Mouse (Mus musculus): ENCODE measurements around the gene Gas2l1.
"Not testable (repeated sequence)": the region's sequence is repeated elsewhere in the genome, so short reads cannot be mapped to it uniquely, and the experiment has no call there.

Gas2l1 gene

GRCm38 (mm10) chr11:5065056-5065821 lies at the start of gene Gas2l1:
Gas2l1 (minus strand) TSS chr11:5065327.
- peak; percentile 80 to 86 for DNase-seq (ENCODE audit: low spot score in 2 of 2)

GRCm38 (mm10) chr11:5113645-5114044 lies 48.5 kb upstream of the Gas2l1 start:
- DNase-seq (ENCODE audit: low spot score in 2 of 2), result no peak

DNA sequence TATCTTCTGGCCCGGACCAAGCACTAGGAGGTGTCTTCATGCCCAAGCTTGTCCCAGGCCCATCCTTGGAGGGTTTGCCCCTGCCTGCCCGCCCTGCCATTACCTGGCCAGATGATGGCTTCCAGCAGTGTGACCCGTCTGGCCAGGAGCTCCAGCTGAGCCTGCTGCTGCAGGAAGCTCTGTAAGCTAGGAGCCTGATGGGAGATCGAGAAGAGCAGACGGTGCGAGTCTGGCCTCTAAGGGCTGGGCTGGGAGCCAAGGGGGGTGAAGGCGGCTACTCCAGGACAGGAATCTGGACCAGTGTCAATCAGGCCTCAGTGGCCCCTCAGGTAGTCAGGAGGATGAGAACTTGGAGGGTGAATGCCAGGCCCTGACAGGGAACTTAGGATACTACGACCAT lies 44.3 kb upstream of the Gas2l1 start:
- no peak for DNase-seq (ENCODE audit: low spot score in 2 of 2)

DNA sequence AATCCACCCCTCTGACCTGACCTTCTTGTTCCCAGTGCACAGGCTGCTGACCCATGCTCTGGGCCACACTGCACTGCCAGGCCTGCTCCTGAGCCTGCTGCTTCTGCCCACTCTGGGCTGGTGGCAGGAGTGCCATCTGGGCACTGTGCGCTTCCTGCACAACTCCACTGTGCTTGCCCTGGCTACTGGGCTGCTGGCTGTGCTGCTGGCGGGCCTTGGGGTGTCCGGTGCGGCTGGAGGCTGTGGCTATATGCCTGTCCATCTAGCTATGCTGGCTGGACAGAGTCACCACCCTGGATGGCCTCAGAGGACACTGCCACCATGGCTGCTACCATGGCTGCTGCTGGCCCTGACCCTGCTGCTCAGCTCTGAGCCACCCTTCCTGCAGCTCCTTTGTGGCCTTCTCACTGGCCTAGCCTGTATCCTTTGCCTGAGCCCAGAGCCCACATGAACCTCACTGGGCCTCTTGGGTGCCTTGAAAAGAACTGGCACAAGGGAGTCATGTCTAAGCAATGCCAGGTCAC lies 38.9 kb upstream of the Gas2l1 start:
- DNase-seq (ENCODE audit: low spot score in 2 of 2), result no peak

DNA sequence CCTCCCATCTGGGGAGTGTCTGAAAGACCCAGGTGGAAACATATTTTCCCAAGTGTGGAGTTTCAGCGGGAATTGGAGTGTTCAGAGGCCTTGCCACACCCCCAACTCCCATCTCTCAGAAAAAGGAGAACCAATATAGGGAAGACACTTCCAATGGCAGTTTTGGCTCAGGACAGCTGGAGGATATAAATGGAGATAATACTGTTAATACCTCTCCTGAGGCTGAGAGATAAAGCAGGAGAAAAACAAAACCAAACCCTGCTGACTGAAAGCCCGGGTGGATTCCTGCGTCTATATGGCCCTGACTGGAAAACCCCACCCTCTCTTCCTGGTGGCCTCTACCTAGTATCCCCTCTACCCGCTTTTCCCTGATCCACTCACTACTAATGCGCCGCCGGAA lies 37.3 kb upstream of the Gas2l1 start:
- no peak for DNase-seq (ENCODE audit: low spot score in 2 of 2)

DNA sequence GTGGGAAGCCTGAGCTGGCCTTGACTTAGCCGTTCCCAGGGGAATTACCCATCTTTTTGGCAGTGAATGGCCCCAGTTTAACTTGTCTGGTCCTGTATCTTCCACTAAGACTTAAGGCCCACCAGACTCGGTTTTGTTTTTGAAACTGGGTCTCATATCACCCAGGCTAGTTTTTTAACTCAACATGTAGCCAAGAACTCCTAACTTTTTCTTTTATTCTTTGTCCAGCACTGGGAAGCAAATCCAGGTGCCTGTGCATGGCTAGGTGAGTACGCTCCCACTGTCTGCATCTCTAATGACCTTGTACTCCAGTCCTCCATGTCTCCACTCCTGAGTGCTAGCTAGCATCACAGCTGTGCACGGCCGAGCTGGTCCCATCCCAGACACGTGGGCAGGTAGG lies 36.5 kb upstream of the Gas2l1 start:
- DNase-seq (ENCODE audit: low spot score in 2 of 2), result no peak

GRCm38 (mm10) chr11:5100801-5101200 lies 35.7 kb upstream of the Gas2l1 start:
- no peak for DNase-seq (ENCODE audit: low spot score in 2 of 2)

- DNase-seq (ENCODE audit: low spot score in 2 of 2), result no peak
These were observed 35.2 kb upstream of the Gas2l1 start for GRCm38 (mm10) chr11:5100283-5100682.

DNA sequence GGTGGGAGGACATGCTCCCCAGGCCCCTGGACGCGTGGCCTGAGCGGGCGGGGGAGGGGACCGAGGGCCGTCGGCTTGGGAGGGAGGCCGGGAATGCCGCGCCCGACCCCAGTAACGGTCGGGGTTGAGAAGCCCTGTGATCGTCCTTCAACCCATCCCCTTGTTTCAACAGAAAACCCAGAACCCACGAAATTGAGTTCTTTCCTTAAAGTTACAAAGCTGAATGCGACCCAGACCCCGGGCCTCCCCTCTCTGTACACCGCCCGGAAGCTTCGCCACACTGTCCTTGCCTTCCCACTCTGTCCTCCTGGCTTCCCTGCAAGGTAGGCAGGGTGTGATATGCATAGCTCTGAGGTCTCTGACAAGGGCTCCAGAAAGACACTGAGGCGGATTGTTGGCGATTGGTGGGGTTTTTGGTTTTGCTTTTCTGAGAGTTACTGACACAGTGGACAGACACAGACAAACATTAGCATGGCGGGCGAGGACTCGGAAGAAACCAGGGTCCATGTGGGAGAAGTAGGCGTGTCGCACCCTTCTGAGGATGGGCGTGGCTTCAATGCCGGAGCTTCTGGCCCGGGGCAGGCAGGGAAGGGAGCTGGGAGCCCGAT lies 34.6 kb upstream of the Gas2l1 start:
- peak; percentile 84 to 88 for DNase-seq (ENCODE audit: low spot score in 2 of 2)

GRCm38 (mm10) chr11:5098736-5099542 lies 33.8 kb upstream of the Gas2l1 start, which contains the start of the genes Rhbdd3 and Ewsr1:
Rhbdd3 (plus strand) TSS chr11:5098926.
Ewsr1 (minus strand) TSS chr11:5099266.
- DNase-seq (ENCODE audit: low spot score in 2 of 2), result peak; percentile 98 to 100

DNA sequence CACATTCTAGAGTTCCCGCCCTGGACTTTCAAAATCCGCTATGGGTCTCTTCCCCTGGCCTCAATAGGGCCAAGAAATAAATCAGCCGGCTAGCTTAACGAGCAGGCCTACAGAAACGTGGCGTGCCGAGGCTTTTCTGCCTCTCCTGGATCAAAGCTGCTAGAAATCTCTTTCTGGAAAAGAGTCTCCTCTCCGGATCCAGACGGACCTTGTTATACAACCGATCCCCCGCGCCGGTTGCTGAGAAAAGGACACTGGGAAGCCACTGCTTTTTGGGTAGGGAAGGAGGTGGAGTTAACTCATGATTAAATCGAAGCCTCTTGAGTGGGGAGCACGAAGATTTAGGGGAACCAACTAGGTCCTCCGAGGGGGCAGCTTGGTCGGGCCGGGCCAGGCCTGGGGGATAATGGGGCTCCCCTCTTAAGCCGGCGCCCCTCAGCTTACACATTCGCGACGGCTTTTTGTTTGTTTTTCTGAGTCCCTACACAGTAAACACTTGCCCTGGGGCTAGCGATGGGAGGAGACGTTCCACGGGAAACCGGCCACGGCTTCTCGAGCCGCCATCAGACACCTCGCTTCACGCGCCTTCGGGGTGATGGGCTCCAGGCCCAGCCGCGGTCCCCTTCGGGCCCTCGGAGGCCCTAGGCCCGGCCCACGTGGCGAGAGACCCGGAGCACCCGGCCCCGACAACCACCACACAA lies 33.1 kb upstream of the Gas2l1 start:
- peak; percentile 54 to 79 for DNase-seq (ENCODE audit: low spot score in 2 of 2)

GRCm38 (mm10) chr11:5096480-5097020 lies 31.4 kb upstream of the Gas2l1 start:
- DNase-seq (ENCODE audit: low spot score in 2 of 2), result no peak

DNA sequence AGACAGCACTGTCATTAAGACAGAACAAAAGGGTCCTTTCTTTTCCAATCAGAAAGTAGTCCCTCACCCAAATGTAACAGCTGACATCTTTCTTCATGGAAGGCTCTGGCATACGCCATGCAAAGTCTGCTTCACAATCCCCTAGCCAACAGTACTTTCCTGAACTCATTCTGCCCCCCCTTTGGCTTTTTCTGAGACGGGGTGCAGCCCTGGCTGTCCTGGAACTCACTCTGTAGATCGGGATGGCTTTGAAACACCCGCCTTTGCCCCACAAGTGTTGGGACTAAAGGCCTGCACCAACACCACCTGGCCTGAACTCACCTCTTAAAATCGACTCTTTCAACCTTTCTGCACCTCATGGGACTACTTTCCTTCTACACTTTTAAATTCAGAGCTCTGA lies 30.8 kb upstream of the Gas2l1 start:
- DNase-seq (ENCODE audit: low spot score in 2 of 2), result no peak

GRCm38 (mm10) chr11:5091706-5092105 lies 26.6 kb upstream of the Gas2l1 start:
- no peak for DNase-seq (ENCODE audit: low spot score in 2 of 2)

DNA sequence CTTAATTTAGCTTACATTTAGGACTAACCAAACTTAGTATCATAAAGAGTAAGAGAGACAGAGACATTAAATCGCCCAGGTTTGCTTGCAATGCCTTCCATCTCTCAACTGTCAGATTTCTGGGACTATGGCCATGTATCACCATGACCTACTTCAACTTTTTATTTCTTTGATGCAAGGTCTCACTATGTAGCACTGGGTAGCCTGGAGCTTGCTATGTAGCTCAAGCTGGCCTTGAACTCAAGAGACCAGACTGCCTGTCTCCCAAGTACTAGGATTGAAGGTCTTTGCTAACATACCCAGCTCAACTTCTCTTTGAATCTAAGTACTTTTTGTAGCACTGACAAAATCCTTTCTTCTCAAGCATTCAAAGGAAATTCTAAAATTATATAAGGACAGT lies 24.0 kb upstream of the Gas2l1 start:
- no peak for DNase-seq (ENCODE audit: low spot score in 2 of 2)

DNA sequence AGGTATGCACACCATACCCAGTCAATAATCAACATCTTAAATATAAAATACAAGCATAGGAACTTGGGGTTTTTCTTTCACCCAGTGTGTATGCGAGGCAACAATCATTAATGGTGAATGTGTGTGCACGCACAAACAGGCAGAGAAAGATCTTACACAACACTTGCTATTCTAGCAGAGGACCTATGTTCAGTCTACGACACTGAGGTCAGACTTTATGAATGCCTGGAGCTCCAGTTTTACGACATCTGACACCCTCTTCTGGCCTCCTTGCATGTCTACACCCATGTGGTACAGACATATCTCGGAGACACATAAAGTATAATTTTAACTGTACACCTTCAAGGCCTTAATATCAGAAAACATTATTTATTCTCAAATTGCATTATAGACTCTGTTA lies 11.7 kb upstream of the Gas2l1 start:
- DNase-seq (ENCODE audit: low spot score in 2 of 2), result not testable (repeated sequence)

GRCm38 (mm10) chr11:5075760-5076159 lies 10.6 kb upstream of the Gas2l1 start:
- DNase-seq (ENCODE audit: low spot score in 2 of 2), result no peak

GRCm38 (mm10) chr11:5074882-5075281 lies 9.8 kb upstream of the Gas2l1 start:
- DNase-seq (ENCODE audit: low spot score in 2 of 2), result no peak

DNA sequence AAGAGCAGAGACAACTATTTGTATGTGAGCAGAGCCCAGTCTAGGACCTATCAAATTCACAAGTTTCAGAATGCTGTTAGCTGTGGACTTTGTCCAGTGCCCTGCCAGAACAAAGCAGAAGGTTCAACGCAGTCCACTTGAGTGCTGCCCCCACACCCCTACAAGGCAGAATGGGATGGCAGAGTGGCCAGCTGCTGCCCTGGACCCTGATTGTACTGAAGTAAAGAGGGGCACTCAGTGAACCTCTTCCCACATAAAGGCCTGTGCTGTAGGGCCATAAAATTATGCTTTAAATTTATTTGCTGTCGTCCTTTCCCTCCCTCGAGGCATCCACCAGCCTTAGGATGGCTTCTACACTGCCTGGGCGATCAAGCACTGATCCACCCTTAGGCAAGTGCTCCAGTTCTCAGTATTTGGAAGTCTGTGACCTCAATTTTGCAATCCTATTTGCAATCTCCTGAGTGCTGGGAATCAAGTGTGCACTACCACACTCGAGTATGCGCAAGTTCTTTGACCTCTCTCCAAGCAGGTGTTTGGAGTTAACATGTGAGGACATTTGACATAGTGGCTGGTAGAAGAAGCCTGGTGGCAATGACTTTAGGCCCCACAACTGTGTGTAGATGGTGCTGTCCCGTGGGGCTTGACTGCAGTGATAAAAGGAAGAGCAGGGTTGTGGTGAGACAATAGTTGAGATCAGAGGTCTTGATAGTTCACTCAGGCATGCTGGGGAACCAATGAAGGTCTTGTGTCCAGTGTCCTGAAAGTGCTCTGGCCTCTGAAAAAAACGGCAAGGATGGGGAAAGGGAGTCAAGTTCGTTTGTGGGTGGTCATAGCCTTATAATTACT lies 3.2 kb upstream of the Gas2l1 start:
- DNase-seq (ENCODE audit: low spot score in 2 of 2), result no peak

DNA sequence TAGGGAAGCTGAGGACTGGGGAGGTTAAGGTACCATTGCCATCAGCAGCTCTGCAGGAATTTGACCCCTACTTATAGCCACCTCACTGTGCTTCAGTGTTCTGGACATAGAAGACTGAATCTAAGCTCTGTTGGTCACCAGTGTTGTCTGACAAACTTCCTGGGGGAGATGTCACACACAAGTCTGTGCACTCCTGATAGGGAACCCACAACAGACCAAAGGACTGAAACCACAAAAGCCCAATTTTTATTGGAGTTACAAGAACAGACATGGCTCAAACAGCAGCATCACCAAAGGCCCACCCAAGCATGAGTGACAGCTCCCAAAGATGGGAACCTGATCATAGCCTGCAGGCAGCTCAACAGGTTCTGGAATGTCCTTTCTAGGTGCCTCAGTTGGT lies 1.9 kb upstream of the Gas2l1 start:
- no peak for DNase-seq (ENCODE audit: low spot score in 2 of 2)

Data from spleen, postnatal 4 days (tissue).